Mouse (Mus musculus) monocyte, adult 5-6 weeks (primary cell): ENCODE results near the gene Gm5767. TPM values are rescaled to one million over a fixed set of nuclear protein-coding genes. Genes with fewer than 3 reads are reported as not detected.
"Not testable (repeated sequence)": the region's sequence is repeated elsewhere in the genome, so short reads cannot be mapped to it uniquely, and the experiment has no call there.

ENCODE experiments used
- ATAC-seq: fragments of 153-309, 156-312 bp; replicated peaks from 2 replicates; pipeline ENCODE4 v1.8.0; 2017; ENCODE audit warnings: mild to moderate bottlenecking; ENCODE audit not compliant: low TSS enrichment, insufficient number of reproducible peaks, severe bottlenecking, poor library complexity, low FRiP score
- total RNA-seq: library from RNA; stranded (forward); fragments of 200-1000, 200-491, 200-594 nt; gene quantifications from 3 replicates; pipeline ENCODE4 v1.2.3, GENCODE M21; 2017

Gm5767 gene
- total RNA-seq, 1 experiment from 2014 or later = not detected

GRCm38 (mm10) chr16:8687559-8688112 lies 7.1 kb downstream of the Gm5767 start:
- ATAC-seq = no peak

GRCm38 (mm10) chr16:8689979-8690656 lies 9.5 kb downstream of the Gm5767 start:
- ATAC-seq = no peak

GRCm38 (mm10) chr16:8691206-8691605 lies 10.6 kb downstream of the Gm5767 start:
- no peak for ATAC-seq

- no peak for ATAC-seq
Observed at GRCm38 (mm10) chr16:8699556-8699955, 19.0 kb downstream of the Gm5767 start.

- no peak for ATAC-seq
Observed at GRCm38 (mm10) chr16:8700586-8700985, 20.0 kb downstream of the Gm5767 start.

- ATAC-seq = no peak
Observed at GRCm38 (mm10) chr16:8711998-8712397, 31.4 kb downstream of the Gm5767 start.

GRCm38 (mm10) chr16:8714851-8715250 lies 34.3 kb downstream of the Gm5767 start:
- no peak for ATAC-seq

GRCm38 (mm10) chr16:8715513-8716080 lies 35.0 kb downstream of the Gm5767 start:
- no peak for ATAC-seq

- ATAC-seq = no peak
Observed at GRCm38 (mm10) chr16:8716300-8716699, 35.7 kb downstream of the Gm5767 start.

GRCm38 (mm10) chr16:8717744-8718143 lies 37.2 kb downstream of the Gm5767 start:
- ATAC-seq = no peak

GRCm38 (mm10) chr16:8720447-8720846 lies 39.9 kb downstream of the Gm5767 start:
- ATAC-seq = no peak

- ATAC-seq = no peak
Observed at GRCm38 (mm10) chr16:8724031-8724430, 43.5 kb downstream of the Gm5767 start.

GRCm38 (mm10) chr16:8725807-8726206 lies 45.2 kb downstream of the Gm5767 start:
- no peak for ATAC-seq

GRCm38 (mm10) chr16:8728111-8728748 lies 47.7 kb downstream of the Gm5767 start:
- ATAC-seq = no peak

- no peak for ATAC-seq
Observed at GRCm38 (mm10) chr16:8731630-8732029, 51.1 kb downstream of the Gm5767 start.

- not testable (repeated sequence) for ATAC-seq
Observed at GRCm38 (mm10) chr16:8732450-8732849, 51.9 kb downstream of the Gm5767 start.
